Mouse (Mus musculus): ENCODE data around the gene Taf1b. TPM values are rescaled to one million over a fixed set of nuclear protein-coding genes. Genes with fewer than 3 reads are reported as not detected.

Taf1b gene
- total RNA-seq, 2 experiments from 2014 or later, result 6.4 to 6.9 TPM

- DNase-seq, result peak; percentile 80
- intact Hi-C loops (cut with DNase I; ENCODE audit: low total_unique reads), result no loop called here
Measured at GRCm38 (mm10) chr12:24592956-24593672, 95.0 kb downstream of the Taf1b start.

GRCm38 (mm10) chr12:24597376-24597775 lies 99.2 kb downstream of the Taf1b start:
- intact Hi-C loops (cut with DNase I; ENCODE audit: low total_unique reads), result no loop called here
- DNase-seq, result no peak

- intact Hi-C loops (cut with DNase I; ENCODE audit: low total_unique reads), result loop anchor here (2.0 kb wide), 1 partner anchor 127 kb away; no protein-coding TSS in a partner anchor
- DNase-seq, result no peak
Measured at GRCm38 (mm10) chr12:24599366-24599895, 101.3 kb downstream of the Taf1b start.

- DNase-seq, result no peak
- intact Hi-C loops (cut with DNase I; ENCODE audit: low total_unique reads), result no loop called here
Measured at GRCm38 (mm10) chr12:24600074-24600473, 101.9 kb downstream of the Taf1b start.

GRCm38 (mm10) chr12:24600806-24601205 lies 102.6 kb downstream of the Taf1b start:
- intact Hi-C loops (cut with DNase I; ENCODE audit: low total_unique reads), result no loop called here
- DNase-seq, result peak; percentile 64

- DNase-seq, result peak; percentile 74
- intact Hi-C loops (cut with DNase I; ENCODE audit: low total_unique reads), result no loop called here
Measured at GRCm38 (mm10) chr12:24603266-24603665, 105.1 kb downstream of the Taf1b start.

- intact Hi-C loops (cut with DNase I; ENCODE audit: low total_unique reads), result no loop called here
- DNase-seq, result no peak
Measured at GRCm38 (mm10) chr12:24606166-24606565, 108.0 kb downstream of the Taf1b start.

Other genes starting within 250 kb of the Taf1b start
- gene Grhl1, start 73.9 kb downstream of the Taf1b start, total RNA-seq (2021), result under 1 TPM; 0.16 to 0.22 TPM
- gene Klf11, start 152.9 kb downstream of the Taf1b start, total RNA-seq (2021), result 1 to 10 TPM; 4.4 to 6.1 TPM
- gene Cys1, start 183.5 kb downstream of the Taf1b start, total RNA-seq (2021), result 1 to 10 TPM; 6.8 to 7.5 TPM
- 1 to 10 TPM; 8.1 to 8.6 TPM for gene Rrm2, start 209.9 kb downstream of the Taf1b start, total RNA-seq (2021)

Data from gastrocnemius, postnatal 14 days (tissue).